Mouse (Mus musculus) liver, postnatal 0 days (tissue): ENCODE measurements around the gene Sirt1. TPM values are rescaled to one million over a fixed set of nuclear protein-coding genes. Genes with fewer than 3 reads are reported as not detected.

Experiments
- ATAC-seq: fragments of 200-750 bp; cut with Nextera tagmentation; 2 replicates; pipeline ENCODE4 v1.8.0; 2017; ENCODE audit warnings: mild to moderate bottlenecking, moderate library complexity
- DNase-seq: peaks from one replicate; pipeline ENCODE4 v3.0.0-alpha.2; 2016
- H3K27ac ChIP-seq: fragments of 300-500 bp; sonication (generic); 2 replicates; pipeline ENCODE4 v1.5.1; 2014; ENCODE audit warnings: antibody characterized with exemption, moderate library complexity, mild to moderate bottlenecking, low read depth
- H3K27me3 ChIP-seq: fragments of 300-500 bp; sonication (generic); 2 replicates; pipeline ENCODE4 v1.6.1; 2014; ENCODE audit warnings: low read length, control low read depth, mixed read lengths; ENCODE audit not compliant: insufficient read depth
- H3K36me3 ChIP-seq: fragments of 300-500 bp; sonication (generic); replicated peaks from 2 replicates; pipeline ENCODE4 v1.6.1; 2014; ENCODE audit warnings: mild to moderate bottlenecking, control low read depth, low read length, moderate library complexity, mixed read lengths; ENCODE audit not compliant: insufficient read depth
- H3K4me1 ChIP-seq: fragments of 300-500 bp; sonication (generic); 2 replicates; pipeline ENCODE4 v1.6.1; 2014; ENCODE audit warnings: antibody characterized with exemption, mild to moderate bottlenecking, control low read depth; ENCODE audit not compliant: insufficient read depth
- H3K4me2 ChIP-seq: fragments of 300-500 bp; sonication (generic); 2 replicates; pipeline ENCODE4 v1.6.1; 2014; ENCODE audit warnings: low read depth, mild to moderate bottlenecking, low read length, moderate library complexity, mixed read lengths
- H3K4me3 ChIP-seq: fragments of 300-500 bp; sonication (generic); 2 replicates; pipeline ENCODE4 v1.5.1; 2014; ENCODE audit warnings: low read depth, low read length
- H3K9ac ChIP-seq: fragments of 300-500 bp; sonication (generic); replicated peaks from 2 replicates; pipeline ENCODE4 v1.6.1; 2014; ENCODE audit warnings: mild to moderate bottlenecking, moderate library complexity
- H3K9me3 ChIP-seq: fragments of 300-500 bp; sonication (generic); 2 replicates; pipeline ENCODE4 v1.6.1; 2016; ENCODE audit warnings: mild to moderate bottlenecking, control low read depth, low read length, mixed read lengths
- CTCF ChIP-seq: sonication (generic); IDR thresholded peaks from 2 replicates; pipeline ENCODE4 v1.5.1; 2016; ENCODE audit warnings: antibody characterized with exemption, low read depth
- EP300 ChIP-seq: IDR thresholded peaks from 2 replicates; pipeline ENCODE4 v1.6.1; 2016; ENCODE audit warnings: antibody characterized with exemption, low read depth, mild to moderate bottlenecking
- WGBS: fragments of 180-500 bp; shearing (Covaris S2); extraction: QIAGEN DNeasy Blood & Tissue Kit; methylation state at CpG from one replicate; pipeline ENCODE4 v1.1.7; 2014; ENCODE audit not compliant: insufficient replicate concordance; 5-methylcytosine and 5-hydroxymethylcytosine counted together
- polyA plus RNA-seq: library from polyadenylated mRNA; unstranded; fragments of >200 nt; fragmentation: Nextera tagmentation; extraction: Ambion mirVana; gene quantifications from 2 replicates; pipeline ENCODE4 v1.2.1, GENCODE M21; 2015

Gene Sirt1
- polyA plus RNA-seq, 1 experiment from 2014 or later, result 2.8 TPM

- WGBS, result 73% methylated on average over 6 of the region's 6 CpGs
- H3K4me1 ChIP-seq, result peaks cover 9% of the 10 kb centered on the region
- no peak overlapping the region for H3K4me2 ChIP-seq
- no peaks in the 10 kb centered on the region for H3K27me3 ChIP-seq
- H3K27ac ChIP-seq, result no peak overlapping the region
- ATAC-seq (no peak), DNase-seq (no peak)
- TF ChIP-seq CTCF, result no peak
- TF ChIP-seq EP300, result no peak
- H3K4me3 ChIP-seq, result no peak overlapping the region
- H3K9ac ChIP-seq, result no peak overlapping the region
- H3K36me3 ChIP-seq, result no peaks in the 10 kb centered on the region
- no peaks in the 10 kb centered on the region for H3K9me3 ChIP-seq
Measured at GRCm38 (mm10) chr10:63378948-63379680, 2.4 kb downstream of the Sirt1 start.

- DNase-seq (peak; percentile 58), ATAC-seq (peak; percentile 40)
- WGBS, result 18% methylated on average over 9 of the region's 9 CpGs
- H3K4me2 ChIP-seq, result no peak overlapping the region
- peaks cover 9% of the 10 kb centered on the region for H3K4me1 ChIP-seq
- H3K27me3 ChIP-seq, result no peaks in the 10 kb centered on the region
- no peaks in the 10 kb centered on the region for H3K36me3 ChIP-seq
- no peak overlapping the region for H3K4me3 ChIP-seq
- TF ChIP-seq EP300 (no peak), CTCF (peak; percentile 91)
- H3K9me3 ChIP-seq, result no peaks in the 10 kb centered on the region
- no peak overlapping the region for H3K9ac ChIP-seq
- no peak overlapping the region for H3K27ac ChIP-seq
Measured at GRCm38 (mm10) chr10:63377468-63377867, 4.0 kb downstream of the Sirt1 start.

GRCm38 (mm10) chr10:63376303-63376702 is 5.2 kb downstream of the Sirt1 start:
- DNase-seq (no peak), ATAC-seq (no peak)
- Histone ChIP-seq H3K4me3 (no peak overlapping the region), H3K27me3 (no peaks in the 10 kb centered on the region), H3K4me1 (no peaks in the 10 kb centered on the region; the same call in 1 of the 2 replicates), H3K4me2 (no peak overlapping the region), H3K9ac (no peak overlapping the region), H3K27ac (no peak overlapping the region), H3K36me3 (no peaks in the 10 kb centered on the region), H3K9me3 (no peaks in the 10 kb centered on the region)
- 87% methylated on average over 5 of the region's 5 CpGs for WGBS
- TF ChIP-seq CTCF (no peak), EP300 (no peak)

- no peak overlapping the region for H3K27ac ChIP-seq
- TF ChIP-seq CTCF, result no peak
- no peak for TF ChIP-seq EP300
- 61% methylated on average over 3 of the region's 3 CpGs for WGBS
- no peaks in the 10 kb centered on the region for H3K4me1 ChIP-seq
- no peaks in the 10 kb centered on the region for H3K27me3 ChIP-seq
- no peak overlapping the region for H3K4me3 ChIP-seq
- ATAC-seq (0 out of 2 replicates have a peak, but pooled peaks have one; percentile 38), DNase-seq (peak; percentile 36)
- H3K9me3 ChIP-seq, result 0 out of 2 replicates have a peak, but pooled peaks cover 4% of the 10 kb centered on the region
- H3K36me3 ChIP-seq, result no peaks in the 10 kb centered on the region
- no peak overlapping the region for H3K4me2 ChIP-seq
- H3K9ac ChIP-seq, result no peak overlapping the region
Measured at GRCm38 (mm10) chr10:63368041-63368440, 13.5 kb downstream of the Sirt1 start.

GRCm38 (mm10) chr10:63367386-63367785 is 14.1 kb downstream of the Sirt1 start:
- ATAC-seq, result no peak
- H3K27me3 ChIP-seq, result no peaks in the 10 kb centered on the region
- DNase-seq, result no peak
- 0 out of 2 replicates have a peak, but pooled peaks cover 4% of the 10 kb centered on the region for H3K9me3 ChIP-seq
- no peak overlapping the region for H3K4me2 ChIP-seq
- TF ChIP-seq CTCF (no peak), EP300 (no peak)
- H3K27ac ChIP-seq, result no peak overlapping the region
- H3K4me1 ChIP-seq, result no peaks in the 10 kb centered on the region
- H3K4me3 ChIP-seq, result no peak overlapping the region
- no peaks in the 10 kb centered on the region for H3K36me3 ChIP-seq
- WGBS, result 69% methylated on average over 6 of the region's 6 CpGs
- no peak overlapping the region for H3K9ac ChIP-seq

GRCm38 (mm10) chr10:63365918-63366455 is 15.5 kb downstream of the Sirt1 start:
- H3K27ac ChIP-seq, result no peak overlapping the region
- no peaks in the 10 kb centered on the region for H3K36me3 ChIP-seq
- H3K4me1 ChIP-seq, result no peaks in the 10 kb centered on the region
- ATAC-seq (no peak), DNase-seq (no peak)
- TF ChIP-seq EP300 (no peak), CTCF (no peak)
- no peak overlapping the region for H3K9ac ChIP-seq
- H3K4me2 ChIP-seq, result no peak overlapping the region
- H3K4me3 ChIP-seq, result no peak overlapping the region
- H3K9me3 ChIP-seq, result 0 out of 2 replicates have a peak, but pooled peaks cover 4% of the 10 kb centered on the region
- no peaks in the 10 kb centered on the region for H3K27me3 ChIP-seq
- WGBS, result 61% methylated on average over 7 of the region's 7 CpGs
